Mouse (Mus musculus): ENCODE measurements around the gene Gucy1b2. TPM values are rescaled to one million over a fixed set of nuclear protein-coding genes. Genes with fewer than 3 reads are reported as not detected.

Gene Gucy1b2
- polyA plus RNA-seq, 1 experiment from 2014 or later: 0.41 TPM

DNA sequence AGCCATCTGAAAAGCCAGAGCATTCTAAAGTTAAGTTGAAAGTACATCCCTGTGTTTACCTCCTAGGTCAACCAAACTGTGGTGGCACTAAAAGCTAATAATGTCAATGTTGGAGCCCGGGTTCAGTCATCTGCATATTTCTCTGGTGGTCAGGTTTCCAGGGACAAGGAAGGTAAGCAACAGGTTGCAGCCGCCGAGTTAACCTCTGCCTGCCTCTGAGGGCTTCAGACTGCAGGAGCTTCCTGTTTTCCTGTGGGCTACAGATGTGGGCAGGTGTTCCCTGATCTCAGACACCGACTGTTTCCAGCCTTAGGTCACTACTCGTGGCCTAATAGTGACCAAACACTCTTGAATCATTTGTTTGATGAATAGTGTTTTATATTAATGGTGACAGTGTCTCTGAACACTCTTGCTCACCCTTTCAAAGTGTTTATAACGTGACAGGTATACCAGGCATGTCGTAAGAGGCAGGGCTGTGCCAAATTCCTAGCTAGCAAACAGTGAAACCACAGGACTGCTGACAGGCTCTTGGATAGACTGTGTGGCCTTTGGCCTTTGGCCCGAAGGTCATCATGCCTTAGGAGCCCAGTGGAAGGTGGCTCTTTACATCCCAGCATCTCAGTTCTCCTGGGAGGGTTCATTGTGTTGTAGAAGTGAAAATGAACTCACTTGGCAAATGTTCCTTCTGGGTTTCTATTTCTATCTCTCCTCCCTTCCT lies 94.7 kb downstream of the Gucy1b2 start:
- Histone ChIP-seq H3K27ac (no peak overlapping the region), H3K9me3 (ENCODE audit: control insufficient read depth, low read length) (no peaks in the 10 kb centered on the region), H3K27me3 (ENCODE audit: control insufficient read depth, insufficient read depth, low read length) (no peaks in the 10 kb centered on the region), H3K4me2 (replicated peaks) (no peak overlapping the region), H3K4me1 (replicated peaks; ENCODE audit: control insufficient read depth, insufficient read depth, low read length) (no peaks in the 10 kb centered on the region), H3K36me3 (replicated peaks; ENCODE audit: control insufficient read depth, insufficient read depth) (peaks cover 3% of the 10 kb centered on the region), H3K4me3 (replicated peaks; ENCODE audit: low read length) (no peak overlapping the region), H3K9ac (no peak overlapping the region)
- DNase-seq (ENCODE audit: low spot score) (no peak), ATAC-seq (ENCODE audit: low FRiP score) (no peak)
- WGBS: 84% methylated on average over 8 of the region's 8 CpGs

- no peak overlapping the region for H3K4me2 ChIP-seq (replicated peaks)
- no peak for DNase-seq (ENCODE audit: low spot score)
- H3K4me3 ChIP-seq (replicated peaks; ENCODE audit: low read length): no peak overlapping the region
- 91% methylated on average over 7 of the region's 7 CpGs for WGBS
- ATAC-seq (ENCODE audit: low FRiP score): no peak
- no peaks in the 10 kb centered on the region for H3K4me1 ChIP-seq (replicated peaks; ENCODE audit: control insufficient read depth, insufficient read depth, low read length)
- H3K9ac ChIP-seq: no peak overlapping the region
- no peak overlapping the region for H3K27ac ChIP-seq
- H3K27me3 ChIP-seq (ENCODE audit: control insufficient read depth, insufficient read depth, low read length): no peaks in the 10 kb centered on the region
- H3K9me3 ChIP-seq (ENCODE audit: control insufficient read depth, low read length): no peaks in the 10 kb centered on the region
- H3K36me3 ChIP-seq (replicated peaks; ENCODE audit: control insufficient read depth, insufficient read depth): no peaks in the 10 kb centered on the region
Observed at GRCm38 (mm10) chr14:62355201-62355600, 100.9 kb downstream of the Gucy1b2 start.

GRCm38 (mm10) chr14:62353793-62354192 lies 102.3 kb downstream of the Gucy1b2 start:
- Histone ChIP-seq H3K27ac (no peak overlapping the region), H3K36me3 (replicated peaks; ENCODE audit: control insufficient read depth, insufficient read depth) (no peaks in the 10 kb centered on the region), H3K4me1 (replicated peaks; ENCODE audit: control insufficient read depth, insufficient read depth, low read length) (no peaks in the 10 kb centered on the region), H3K4me2 (replicated peaks) (no peak overlapping the region), H3K9ac (no peak overlapping the region), H3K9me3 (ENCODE audit: control insufficient read depth, low read length) (no peaks in the 10 kb centered on the region), H3K4me3 (replicated peaks; ENCODE audit: low read length) (no peak overlapping the region), H3K27me3 (ENCODE audit: control insufficient read depth, insufficient read depth, low read length) (no peaks in the 10 kb centered on the region)
- DNase-seq (ENCODE audit: low spot score) (no peak), ATAC-seq (ENCODE audit: low FRiP score) (no peak)
- WGBS: 93% methylated on average over 5 of the region's 5 CpGs

- H3K4me2 ChIP-seq (replicated peaks): no peak overlapping the region
- H3K4me1 ChIP-seq (replicated peaks; ENCODE audit: control insufficient read depth, insufficient read depth, low read length): no peaks in the 10 kb centered on the region
- DNase-seq (ENCODE audit: low spot score): no peak
- no peak overlapping the region for H3K4me3 ChIP-seq (replicated peaks; ENCODE audit: low read length)
- no peaks in the 10 kb centered on the region for H3K9me3 ChIP-seq (ENCODE audit: control insufficient read depth, low read length)
- no peaks in the 10 kb centered on the region for H3K36me3 ChIP-seq (replicated peaks; ENCODE audit: control insufficient read depth, insufficient read depth)
- ATAC-seq (ENCODE audit: low FRiP score): no peak
- no peaks in the 10 kb centered on the region for H3K27me3 ChIP-seq (ENCODE audit: control insufficient read depth, insufficient read depth, low read length)
- WGBS: 73% methylated on average over 9 of the region's 9 CpGs
- H3K9ac ChIP-seq: no peak overlapping the region
- H3K27ac ChIP-seq: no peak overlapping the region
Observed at GRCm38 (mm10) chr14:62353372-62353771, 102.7 kb downstream of the Gucy1b2 start.

GRCm38 (mm10) chr14:62350890-62351289 lies 105.2 kb downstream of the Gucy1b2 start:
- H3K27ac ChIP-seq: no peak overlapping the region
- H3K9ac ChIP-seq: no peak overlapping the region
- DNase-seq (ENCODE audit: low spot score) (no peak), ATAC-seq (ENCODE audit: low FRiP score) (no peak)
- no peak overlapping the region for H3K4me2 ChIP-seq (replicated peaks)
- no peaks in the 10 kb centered on the region for H3K36me3 ChIP-seq (replicated peaks; ENCODE audit: control insufficient read depth, insufficient read depth)
- H3K4me1 ChIP-seq (replicated peaks; ENCODE audit: control insufficient read depth, insufficient read depth, low read length): peaks cover 5% of the 10 kb centered on the region; the same call in 1 of the 2 replicates
- 96% methylated on average over 3 of the region's 3 CpGs for WGBS
- H3K9me3 ChIP-seq (ENCODE audit: control insufficient read depth, low read length): no peaks in the 10 kb centered on the region
- H3K4me3 ChIP-seq (replicated peaks; ENCODE audit: low read length): no peak overlapping the region
- no peaks in the 10 kb centered on the region for H3K27me3 ChIP-seq (ENCODE audit: control insufficient read depth, insufficient read depth, low read length)

DNA sequence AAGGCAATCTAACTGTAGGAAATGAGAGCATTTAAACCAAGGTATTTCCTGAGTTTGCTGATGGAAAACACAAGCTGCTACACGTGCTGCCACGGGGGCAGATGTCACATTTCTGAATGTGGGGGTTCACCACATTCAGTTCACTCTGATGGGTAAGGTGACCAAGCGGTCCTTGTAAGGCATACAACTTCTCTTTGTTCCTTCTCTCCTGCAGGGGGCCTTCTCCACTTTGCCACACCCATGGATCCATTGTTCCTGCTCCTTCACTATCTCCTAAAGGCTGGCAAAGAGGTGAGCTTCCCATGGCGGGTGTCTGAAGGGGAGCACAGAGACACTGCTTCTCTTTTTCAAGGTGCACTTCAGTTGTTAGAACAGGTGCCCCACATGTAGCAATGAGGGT lies 105.9 kb downstream of the Gucy1b2 start:
- Histone ChIP-seq H3K36me3 (replicated peaks; ENCODE audit: control insufficient read depth, insufficient read depth) (no peaks in the 10 kb centered on the region), H3K27ac (no peak overlapping the region), H3K4me1 (replicated peaks; ENCODE audit: control insufficient read depth, insufficient read depth, low read length) (peaks cover 5% of the 10 kb centered on the region; the same call in 1 of the 2 replicates), H3K9me3 (ENCODE audit: control insufficient read depth, low read length) (no peaks in the 10 kb centered on the region), H3K9ac (no peak overlapping the region), H3K27me3 (ENCODE audit: control insufficient read depth, insufficient read depth, low read length) (no peaks in the 10 kb centered on the region), H3K4me2 (replicated peaks) (no peak overlapping the region), H3K4me3 (replicated peaks; ENCODE audit: low read length) (no peak overlapping the region)
- no peak for DNase-seq (ENCODE audit: low spot score)
- no peak for ATAC-seq (ENCODE audit: low FRiP score)
- WGBS: 86% methylated on average over 4 of the region's 4 CpGs

DNA sequence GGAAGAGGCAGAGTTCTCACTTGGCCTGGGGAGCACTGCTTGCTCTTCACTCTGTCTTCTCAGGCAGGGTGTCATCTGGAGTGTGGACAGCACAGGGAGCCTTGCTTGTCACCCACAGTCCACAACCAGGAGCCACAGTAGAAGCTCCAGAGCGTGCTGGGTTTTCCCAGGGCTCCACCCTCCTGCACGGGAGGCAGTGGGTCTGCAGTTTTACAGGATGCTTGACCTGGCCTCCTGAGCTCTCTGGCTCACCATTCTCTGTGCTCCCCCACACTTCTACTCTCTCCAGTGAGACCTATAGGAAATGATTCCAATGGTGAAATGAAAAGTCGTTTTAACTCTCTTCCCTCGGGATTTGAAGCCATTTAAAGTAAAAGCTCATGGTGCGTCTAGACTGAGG lies 106.3 kb downstream of the Gucy1b2 start:
- ATAC-seq (ENCODE audit: low FRiP score): no peak

DNA sequence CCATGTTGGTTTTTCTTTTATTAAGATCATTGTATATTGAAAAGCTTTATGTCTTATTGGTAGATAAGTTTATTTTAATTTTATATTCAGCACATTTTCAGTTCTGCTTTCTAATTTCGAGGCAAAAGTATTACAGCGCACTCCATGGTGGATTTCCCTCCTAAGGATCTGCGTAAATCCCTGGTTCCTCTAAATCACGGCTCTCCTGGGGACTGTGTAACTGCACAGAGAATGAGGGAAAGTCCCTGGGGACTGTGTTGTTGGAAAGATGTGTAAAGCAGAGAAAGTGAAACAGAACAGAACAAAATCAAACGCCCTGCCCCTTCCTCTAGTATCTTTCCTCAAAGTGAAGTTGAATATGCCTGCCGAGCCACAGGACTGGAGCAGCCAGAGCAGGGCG lies 109.0 kb downstream of the Gucy1b2 start:
- DNase-seq (ENCODE audit: low spot score) (no peak), ATAC-seq (ENCODE audit: low FRiP score) (no peak)
- Histone ChIP-seq H3K9me3 (ENCODE audit: control insufficient read depth, low read length) (no peaks in the 10 kb centered on the region), H3K27ac (no peak overlapping the region), H3K9ac (no peak overlapping the region), H3K27me3 (ENCODE audit: control insufficient read depth, insufficient read depth, low read length) (no peaks in the 10 kb centered on the region), H3K4me1 (replicated peaks; ENCODE audit: control insufficient read depth, insufficient read depth, low read length) (peaks cover 5% of the 10 kb centered on the region), H3K36me3 (replicated peaks; ENCODE audit: control insufficient read depth, insufficient read depth) (no peaks in the 10 kb centered on the region), H3K4me2 (replicated peaks) (no peak overlapping the region), H3K4me3 (replicated peaks; ENCODE audit: low read length) (no peak overlapping the region)
- 82% methylated on average over 7 of the region's 7 CpGs for WGBS

More for the DNA sequence above, 106.3 kb downstream of the Gucy1b2 start:
- H3K9ac ChIP-seq: no peak overlapping the region
- peaks cover 5% of the 10 kb centered on the region; the same call in 1 of the 2 replicates for H3K4me1 ChIP-seq (replicated peaks; ENCODE audit: control insufficient read depth, insufficient read depth, low read length)
- H3K4me2 ChIP-seq (replicated peaks): no peak overlapping the region
- WGBS: 81% methylated on average over 5 of the region's 5 CpGs
- H3K9me3 ChIP-seq (ENCODE audit: control insufficient read depth, low read length): no peaks in the 10 kb centered on the region
- no peak overlapping the region for H3K4me3 ChIP-seq (replicated peaks; ENCODE audit: low read length)
- no peaks in the 10 kb centered on the region for H3K36me3 ChIP-seq (replicated peaks; ENCODE audit: control insufficient read depth, insufficient read depth)
- no peak overlapping the region for H3K27ac ChIP-seq
- no peak for DNase-seq (ENCODE audit: low spot score)
- H3K27me3 ChIP-seq (ENCODE audit: control insufficient read depth, insufficient read depth, low read length): no peaks in the 10 kb centered on the region

DNA sequence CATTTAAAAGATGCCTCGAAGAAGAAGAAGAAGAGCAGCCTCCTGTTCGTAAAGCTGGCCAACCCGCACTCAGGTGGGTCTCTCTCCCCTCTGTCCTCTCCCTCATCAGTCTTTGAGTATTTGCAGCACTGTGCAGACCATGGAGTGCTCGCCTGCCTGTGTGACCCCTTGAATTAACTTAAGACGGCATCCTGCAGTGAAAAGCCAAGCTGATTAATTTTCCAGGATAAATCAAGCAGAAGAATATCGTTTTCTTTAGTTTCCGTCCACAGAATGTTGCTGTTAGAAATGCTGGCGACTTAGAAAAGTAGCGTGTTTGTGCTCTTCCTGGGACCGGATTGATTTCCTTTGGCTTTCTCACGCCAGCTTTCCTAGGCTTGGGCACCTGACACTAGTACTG lies 109.5 kb downstream of the Gucy1b2 start:
- ATAC-seq (ENCODE audit: low FRiP score) (no peak), DNase-seq (ENCODE audit: low spot score) (no peak)
- no peak overlapping the region for H3K4me3 ChIP-seq (replicated peaks; ENCODE audit: low read length)
- no peaks in the 10 kb centered on the region for H3K36me3 ChIP-seq (replicated peaks; ENCODE audit: control insufficient read depth, insufficient read depth)
- H3K27me3 ChIP-seq (ENCODE audit: control insufficient read depth, insufficient read depth, low read length): no peaks in the 10 kb centered on the region
- H3K27ac ChIP-seq: no peak overlapping the region
- WGBS: 57% methylated on average over 11 of the region's 11 CpGs
- no peak overlapping the region for H3K4me2 ChIP-seq (replicated peaks)
- H3K4me1 ChIP-seq (replicated peaks; ENCODE audit: control insufficient read depth, insufficient read depth, low read length): peaks cover 5% of the 10 kb centered on the region
- no peak overlapping the region for H3K9ac ChIP-seq
- no peaks in the 10 kb centered on the region for H3K9me3 ChIP-seq (ENCODE audit: control insufficient read depth, low read length)

Data from hindbrain, embryonic 14.5 days (tissue).